Mouse (Mus musculus) lung, postnatal 25 days (tissue): ENCODE measurements around the gene Pibf1.
A peak's percentile ranks its signal among the peaks of the same experiment; 100 is the strongest.

Experiments used
- DNase-seq: peaks from one replicate; pipeline ENCODE4 v3.0.0; 2022; ENCODE audit warnings: low spot score

Pibf1 gene

DNA sequence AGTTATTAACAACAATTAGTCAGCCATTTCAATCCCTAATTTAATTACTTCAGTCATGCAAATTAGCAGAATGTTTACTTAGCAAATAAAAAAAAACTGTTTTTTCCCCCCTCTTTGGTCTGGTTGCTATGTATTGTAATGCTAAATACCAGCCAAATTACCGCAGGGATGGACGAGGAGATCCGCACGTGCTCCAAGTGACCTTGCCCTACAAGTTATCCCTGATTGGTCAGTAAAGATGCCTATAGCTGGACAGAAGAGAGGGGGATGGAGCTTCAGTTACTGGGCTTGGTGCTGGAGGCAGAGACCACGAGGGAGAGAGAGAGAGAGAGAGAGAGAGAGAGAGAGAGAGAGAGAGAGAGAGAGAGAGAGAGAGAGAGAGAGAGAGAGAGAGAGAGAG lies 167.5 kb downstream of the Pibf1 start:
- DNase-seq, result no peak

DNA sequence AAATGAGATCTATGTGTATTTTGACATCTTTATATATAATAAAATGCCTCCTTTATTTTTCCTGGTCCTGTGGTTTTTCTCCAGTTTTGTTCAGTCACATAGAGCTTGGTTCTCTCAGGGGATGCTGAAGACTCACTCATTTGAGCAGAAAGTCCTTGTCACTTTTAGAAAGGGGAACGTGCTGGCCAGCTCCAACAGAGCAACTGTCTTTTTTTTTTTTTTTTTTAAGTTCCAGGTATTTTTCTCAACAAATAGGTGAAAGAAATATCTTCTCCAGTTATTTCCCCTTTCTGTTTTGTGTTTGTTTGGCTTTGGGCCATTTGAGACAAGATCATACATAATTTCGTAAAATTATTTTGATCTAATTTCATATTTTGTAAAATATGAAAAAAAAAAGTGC lies 174.8 kb downstream of the Pibf1 start:
- no peak for DNase-seq

DNA sequence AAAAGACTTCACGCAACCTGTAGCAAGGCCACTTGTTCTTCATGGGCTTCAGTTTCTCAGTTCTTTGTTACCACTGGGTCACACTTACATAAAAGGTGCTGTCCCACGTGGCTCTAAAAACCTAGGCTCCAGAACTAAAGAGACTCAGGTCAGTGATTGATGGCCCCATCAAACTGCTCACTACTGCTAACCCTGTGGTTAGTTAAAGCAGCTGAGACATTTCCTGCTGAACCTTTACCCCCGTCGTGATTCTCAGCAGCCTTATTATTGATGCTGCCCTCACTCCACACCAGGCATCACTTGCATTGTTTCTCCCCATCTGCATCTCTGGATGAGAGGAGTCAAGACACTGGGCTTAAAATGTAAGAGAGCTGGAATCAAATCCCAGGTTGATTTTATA lies 176.6 kb downstream of the Pibf1 start:
- no peak for DNase-seq

DNA sequence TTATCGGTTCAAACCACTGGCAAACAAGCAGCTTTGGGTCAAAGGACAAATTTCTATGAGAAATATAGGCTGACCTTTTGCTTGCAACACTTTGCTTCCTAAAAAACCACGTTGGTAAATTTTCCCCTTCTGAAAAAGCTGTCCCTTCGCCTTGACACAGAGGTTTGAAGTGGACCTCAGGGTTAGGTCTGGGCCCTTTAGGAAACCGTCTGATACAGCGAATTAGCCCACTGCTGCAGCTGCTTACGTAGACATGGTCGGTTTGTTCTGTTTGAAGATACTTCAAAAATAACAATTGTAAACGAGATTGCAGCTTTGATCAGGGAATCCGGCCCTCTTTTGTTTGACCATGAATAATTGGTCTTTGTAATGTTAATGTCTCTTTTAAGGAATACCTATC lies 179.1 kb downstream of the Pibf1 start:
- no peak for DNase-seq

DNA sequence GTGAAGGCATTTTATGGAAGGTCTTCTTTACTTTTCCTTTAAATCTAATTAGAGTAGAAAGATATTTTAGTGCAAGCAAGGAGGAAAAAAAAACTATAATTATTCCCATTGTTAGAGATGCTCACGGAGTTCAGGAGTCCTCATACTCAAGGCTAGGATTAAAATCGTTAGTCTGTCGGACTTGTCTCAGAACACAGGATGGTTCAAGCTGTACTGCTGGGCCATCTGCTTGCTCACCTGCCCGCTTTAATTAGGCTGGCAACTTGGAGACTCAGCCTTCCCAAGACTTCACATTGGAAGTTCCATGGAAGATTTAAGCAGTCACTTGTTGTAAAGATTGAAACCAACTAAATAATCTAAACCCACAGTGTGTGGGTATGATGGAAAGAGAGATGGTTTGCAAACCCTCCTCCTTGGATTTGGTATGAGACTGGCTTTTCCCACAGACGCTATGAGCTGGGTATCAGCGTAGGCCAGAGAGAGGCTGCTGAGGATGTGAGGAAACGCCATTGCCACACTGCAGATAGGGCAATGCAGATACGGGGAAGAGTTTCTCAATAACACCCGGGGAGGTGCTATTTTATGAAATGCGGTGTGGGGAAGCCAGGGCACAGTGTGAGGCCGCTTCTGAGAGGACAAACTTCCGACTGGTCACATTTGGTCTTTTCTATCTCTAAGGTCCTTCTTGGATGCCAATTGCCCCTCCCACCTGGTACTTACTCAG lies 179.7 kb downstream of the Pibf1 start:
- DNase-seq, result no peak

DNA sequence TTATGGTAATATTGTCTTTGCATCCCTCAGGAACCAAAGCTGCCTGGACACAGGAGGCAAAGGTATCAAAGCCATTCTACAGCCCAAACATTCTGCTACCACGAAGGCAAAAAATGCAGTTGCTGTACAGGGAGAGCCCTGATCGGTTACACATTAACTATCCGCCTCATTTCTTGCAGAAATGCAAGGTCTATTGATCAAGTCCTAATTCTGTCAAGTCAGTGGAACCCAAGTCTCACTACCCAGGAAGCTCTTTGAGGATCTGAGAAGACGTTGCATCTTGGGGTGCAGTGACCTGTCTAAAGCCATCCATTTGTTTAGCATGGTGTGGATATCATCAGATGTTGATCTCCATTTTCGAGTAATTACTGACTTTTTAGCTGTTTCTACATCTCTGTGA lies 181.2 kb downstream of the Pibf1 start:
- DNase-seq, result no peak

DNA sequence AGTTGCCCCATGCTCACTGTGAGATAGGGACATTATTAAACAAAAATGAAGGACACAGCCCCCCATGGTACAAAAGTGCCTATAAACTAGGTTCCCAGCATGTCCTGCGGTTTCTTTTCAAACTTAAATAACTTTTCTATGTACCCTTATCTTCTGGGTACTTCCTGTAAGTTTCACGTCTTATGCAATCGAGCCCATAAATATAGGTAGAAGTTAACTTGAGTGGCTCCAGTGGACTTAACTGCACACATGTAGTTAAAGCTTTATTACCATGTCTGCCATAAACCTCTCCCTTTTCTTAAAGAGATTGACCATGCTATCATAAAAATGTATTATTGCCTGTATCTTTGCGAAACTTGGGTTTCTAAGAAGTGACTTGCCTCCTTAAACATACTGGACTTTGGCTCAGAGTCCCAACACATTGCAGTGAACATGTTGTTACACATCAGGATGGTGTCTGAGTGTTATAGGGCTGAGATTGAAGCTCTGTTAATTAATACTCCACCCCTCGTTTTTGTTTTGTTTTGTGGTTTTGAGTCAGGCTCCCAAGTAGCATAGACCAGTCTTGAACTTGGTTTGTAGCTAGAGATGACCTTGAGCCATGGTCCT lies 181.7 kb downstream of the Pibf1 start:
- DNase-seq, result no peak

DNA sequence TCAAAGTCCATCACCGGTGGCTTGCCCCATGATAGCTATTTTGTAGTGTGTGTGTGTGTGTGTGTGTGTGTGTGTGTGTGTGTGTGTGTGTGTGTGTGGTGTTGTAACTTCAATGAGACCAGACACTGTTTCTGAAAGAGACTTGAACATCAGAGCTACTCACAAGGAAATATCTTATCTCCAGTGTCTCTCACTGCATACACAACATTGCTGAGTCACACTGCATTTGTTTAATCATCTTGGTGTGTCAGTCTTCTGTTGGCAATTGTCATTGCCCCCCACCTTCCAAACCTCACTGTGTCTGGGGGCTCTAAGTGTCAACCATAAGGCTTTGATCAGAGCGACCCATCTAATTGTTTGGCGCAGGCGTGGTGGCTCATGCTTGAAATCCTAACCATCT lies 186.3 kb downstream of the Pibf1 start:
- DNase-seq, result no peak

DNA sequence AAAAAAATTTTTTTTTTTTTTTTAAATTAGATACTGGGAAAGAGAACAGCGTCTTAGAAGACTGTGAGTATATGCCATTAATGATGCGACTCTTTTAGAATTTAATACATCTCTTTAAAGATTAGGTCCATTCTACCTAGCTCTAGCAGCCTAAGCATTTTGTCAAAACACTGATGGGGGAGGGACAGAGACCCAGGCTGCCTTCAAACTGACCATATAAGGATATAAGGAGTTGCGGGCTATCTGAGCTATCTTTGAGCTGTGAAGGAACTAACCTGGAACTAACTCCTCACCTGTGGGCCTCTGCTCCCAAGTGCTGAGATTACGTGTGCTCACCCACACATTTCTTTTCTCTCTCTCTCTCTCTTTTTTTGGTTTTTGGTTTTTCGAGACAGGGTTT lies 193.0 kb downstream of the Pibf1 start:
- DNase-seq, result no peak

DNA sequence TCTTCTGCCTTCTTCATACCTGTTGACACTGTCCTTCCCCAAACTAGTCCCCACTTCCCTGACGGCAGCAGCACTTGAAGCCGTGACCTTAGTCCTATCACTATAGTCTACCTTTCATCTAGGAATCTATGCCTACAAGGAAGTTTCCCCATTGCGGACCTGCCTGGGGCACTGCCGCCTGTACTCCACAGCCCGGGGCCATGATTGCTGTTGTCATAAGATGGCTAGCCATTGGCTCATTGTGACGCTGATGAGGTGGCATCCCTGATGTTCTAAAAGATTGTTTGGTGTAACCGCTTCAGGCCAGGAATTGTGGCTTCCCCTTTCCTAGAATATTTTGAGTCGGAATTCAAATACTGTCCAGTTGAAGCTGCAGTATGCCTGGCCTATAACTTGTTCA lies 195.2 kb downstream of the Pibf1 start:
- DNase-seq, result no peak

DNA sequence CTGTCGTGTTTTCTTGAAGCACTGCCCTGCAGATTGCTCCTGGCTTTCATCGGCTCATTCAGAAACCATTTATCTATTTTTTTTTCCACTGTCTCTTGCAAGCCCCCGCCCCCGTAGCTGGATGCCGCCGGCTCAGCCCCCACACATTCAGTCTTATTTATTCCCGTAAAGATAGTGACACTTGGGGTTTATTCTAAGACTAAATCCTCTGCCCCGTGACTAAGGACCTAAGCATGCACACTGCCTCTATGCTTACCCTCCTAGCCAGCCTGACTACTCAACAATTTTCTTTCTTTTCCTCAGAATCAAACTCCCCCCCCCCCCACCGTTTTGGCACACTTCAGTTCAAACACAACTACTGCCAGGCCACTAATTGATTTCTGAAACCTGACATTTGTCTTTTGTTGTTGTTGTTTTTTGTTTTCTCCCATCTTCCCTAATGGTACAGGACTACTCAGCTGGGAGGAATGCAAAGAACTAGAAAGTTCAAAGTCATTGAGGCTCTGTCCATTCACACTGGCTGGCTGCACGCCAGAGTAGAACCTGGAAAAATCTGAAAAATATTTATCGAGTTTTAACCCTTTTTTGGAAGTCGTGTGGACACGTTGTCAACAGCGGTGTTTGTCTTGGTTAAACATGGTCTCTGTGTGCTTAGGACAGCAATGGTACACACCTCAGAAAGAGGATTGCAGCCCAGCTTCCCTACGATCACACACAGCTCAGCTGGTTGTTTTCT lies 196.6 kb downstream of the Pibf1 start:
- DNase-seq, result no peak

DNA sequence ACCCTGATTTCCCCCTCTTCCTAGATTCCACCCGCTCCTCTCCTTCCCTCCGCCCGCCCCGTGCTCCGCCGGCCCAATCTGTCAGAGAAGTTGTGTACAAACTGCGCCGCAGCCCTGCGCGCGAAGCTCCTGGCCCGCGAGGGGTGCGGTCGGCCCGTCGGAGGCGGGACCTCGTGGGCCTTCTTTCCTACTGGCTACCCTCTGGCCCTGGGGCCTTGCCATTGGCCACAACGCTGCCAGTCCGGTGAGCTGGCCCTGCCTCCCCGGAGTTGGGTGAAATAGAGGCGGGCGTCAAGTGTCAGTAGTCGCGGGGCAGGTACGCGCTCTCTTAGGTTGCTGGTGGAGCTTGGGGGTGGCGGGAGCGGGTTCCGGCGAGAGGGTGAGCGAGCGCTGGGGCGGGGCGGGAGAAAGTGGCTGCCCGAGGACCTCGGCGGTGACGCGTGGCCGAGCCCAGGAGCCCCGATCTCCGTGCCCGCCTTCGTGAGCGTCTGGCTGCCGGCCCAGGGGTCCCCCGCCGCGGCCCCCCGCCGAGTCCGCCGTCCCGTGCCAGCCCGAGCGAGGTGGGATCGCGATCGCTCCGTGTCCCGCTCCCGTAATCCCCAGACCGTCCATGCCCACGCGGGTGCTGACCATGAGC lies 199.3 kb downstream of the Pibf1 start, which contains the start of gene Klf5:
Gene Klf5 (plus strand): TSS at position 307 of the 637 bp plus-strand sequence.
- peak; percentile 96 for DNase-seq

DNA sequence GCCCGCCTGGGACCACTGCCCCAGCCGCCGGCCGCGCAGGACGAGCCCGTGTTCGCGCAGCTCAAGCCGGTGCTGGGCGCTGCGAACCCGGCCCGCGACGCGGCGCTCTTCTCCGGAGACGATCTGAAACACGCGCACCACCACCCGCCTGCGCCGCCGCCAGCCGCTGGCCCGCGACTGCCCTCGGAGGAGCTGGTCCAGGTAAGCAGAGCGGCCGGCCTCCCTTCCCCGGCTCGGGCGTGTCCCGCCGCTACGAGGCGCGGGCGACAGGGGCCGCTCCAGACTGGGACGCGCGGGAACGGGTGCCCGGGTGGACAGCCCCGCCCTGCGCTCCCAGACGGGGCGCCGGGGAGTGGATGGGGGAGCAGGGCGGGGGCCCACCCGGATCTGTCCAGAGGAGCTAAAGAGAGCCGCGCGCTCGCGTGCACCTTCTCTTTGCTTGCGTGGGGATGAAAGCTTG lies 199.8 kb downstream of the Pibf1 start:
- DNase-seq, result peak; percentile 59

DNA sequence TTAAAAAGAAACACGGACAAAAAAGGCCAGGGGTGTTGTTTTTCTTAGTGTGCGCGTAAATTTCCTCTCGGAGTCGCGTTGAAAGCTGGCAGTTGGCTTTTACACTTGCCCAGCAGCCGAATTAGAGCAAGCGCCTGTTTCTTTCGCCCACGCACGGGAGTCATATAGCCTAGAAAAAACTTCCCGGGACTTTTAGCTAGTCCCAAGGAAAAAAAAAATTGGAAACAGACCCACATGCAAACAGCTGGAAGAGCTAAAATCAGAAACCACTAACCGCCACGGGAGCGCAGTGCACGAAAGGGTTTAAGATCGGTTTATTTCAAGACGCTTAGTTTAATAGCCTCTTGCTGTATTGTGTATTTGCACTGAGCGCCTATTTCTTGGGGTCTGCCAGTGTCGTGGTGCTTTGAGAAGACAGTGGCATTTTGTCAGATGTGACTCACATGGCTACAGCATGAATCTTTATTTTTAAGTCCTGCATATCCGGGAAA lies 200.5 kb downstream of the Pibf1 start:
- DNase-seq, result no peak

DNA sequence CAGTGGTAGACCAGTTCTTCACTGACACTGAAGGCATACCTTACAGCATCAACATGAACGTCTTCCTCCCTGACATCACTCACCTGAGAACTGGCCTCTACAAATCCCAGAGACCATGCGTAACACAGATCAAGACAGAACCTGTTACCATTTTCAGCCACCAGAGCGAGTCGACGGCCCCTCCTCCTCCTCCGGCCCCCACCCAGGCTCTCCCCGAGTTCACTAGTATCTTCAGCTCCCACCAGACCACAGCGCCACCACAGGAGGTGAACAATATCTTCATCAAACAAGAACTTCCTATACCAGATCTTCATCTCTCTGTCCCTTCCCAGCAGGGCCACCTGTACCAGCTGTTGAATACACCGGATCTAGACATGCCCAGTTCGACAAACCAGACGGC lies 202.2 kb downstream of the Pibf1 start:
- no peak for DNase-seq
